Mouse (Mus musculus) heart, embryonic 15.5 days (tissue): Measurements from ENCODE around the gene Tcaf1. TPM values are rescaled to one million over a fixed set of nuclear protein-coding genes. Genes with fewer than 3 reads are reported as not detected.
A peak's percentile ranks its signal among the peaks of the same experiment; 100 is the strongest.

Experiments
- ATAC-seq: fragments of 200-750 bp; cut with Nextera tagmentation; replicated peaks from 2 replicates; pipeline ENCODE4 v1.8.0; 2017; ENCODE audit warnings: low read depth, moderate TSS enrichment; ENCODE audit not compliant: insufficient number of reproducible peaks, insufficient read depth, low FRiP score
- H3K27ac ChIP-seq: fragments of 300-500 bp; sonication (generic); 2 replicates; pipeline ENCODE4 v1.5.1; 2015; ENCODE audit warnings: mild to moderate bottlenecking, inconsistent platforms
- H3K27me3 ChIP-seq: fragments of 300-500 bp; sonication (generic); 2 replicates; pipeline ENCODE4 v1.6.1; 2015; ENCODE audit warnings: inconsistent platforms
- H3K36me3 ChIP-seq: fragments of 300-500 bp; sonication (generic); 2 replicates; pipeline ENCODE4 v1.6.1; 2015; ENCODE audit warnings: mild to moderate bottlenecking, inconsistent platforms
- H3K4me1 ChIP-seq: fragments of 300-500 bp; sonication (generic); replicated peaks from 2 replicates; pipeline ENCODE4 v1.6.1; 2015; ENCODE audit warnings: inconsistent platforms
- H3K4me2 ChIP-seq: fragments of 300-500 bp; sonication (generic); 2 replicates; pipeline ENCODE4 v1.6.1; 2015; ENCODE audit warnings: inconsistent platforms, mild to moderate bottlenecking, moderate library complexity
- H3K4me3 ChIP-seq: fragments of 300-500 bp; sonication (generic); 2 replicates; pipeline ENCODE4 v1.5.1; 2015; ENCODE audit warnings: mild to moderate bottlenecking, inconsistent platforms
- H3K9ac ChIP-seq: fragments of 300-500 bp; sonication (generic); 2 replicates; pipeline ENCODE4 v1.6.1; 2015; ENCODE audit warnings: mild to moderate bottlenecking, inconsistent platforms
- H3K9me3 ChIP-seq: fragments of 300-500 bp; sonication (generic); replicated peaks from 2 replicates; pipeline ENCODE4 v1.6.1; 2016; ENCODE audit warnings: inconsistent platforms
- WGBS: fragments of 180-500 bp; shearing (Covaris S2); methylation state at CpG from one replicate; pipeline ENCODE4 v1.1.7; 2015; ENCODE audit warnings: mixed read lengths; 5-methylcytosine and 5-hydroxymethylcytosine counted together
- polyA plus RNA-seq: library from polyadenylated mRNA; unstranded; fragments of >200 nt; fragmentation: Nextera tagmentation; extraction: Ambion mirVana; gene quantifications from 2 replicates; pipeline ENCODE4 v1.2.1, GENCODE M21; 2015

Tcaf1 gene
- polyA plus RNA-seq, 1 experiment from 2014 or later, result 41.4 TPM

DNA sequence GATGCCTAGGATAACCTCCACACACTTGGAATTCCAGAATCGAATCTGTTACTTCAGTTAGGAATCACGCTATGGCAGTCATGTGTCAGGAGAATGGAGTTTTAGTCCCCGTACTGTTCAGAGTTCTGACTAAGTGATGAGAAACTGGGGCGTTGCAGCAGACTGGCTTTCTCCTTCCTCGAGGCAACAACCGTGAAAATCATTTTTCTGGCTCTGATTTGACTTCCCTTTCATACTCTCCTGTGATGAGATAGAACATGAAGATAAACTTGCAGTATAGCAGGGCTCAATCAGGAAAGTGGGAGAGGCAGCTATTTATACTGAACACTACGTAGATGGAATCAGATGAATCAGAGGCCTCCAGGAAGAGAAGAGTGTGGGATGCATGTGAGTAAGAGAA is 29.8 kb downstream of the Tcaf1 start:
- no peak overlapping the region for H3K4me3 ChIP-seq
- no peak overlapping the region for H3K27ac ChIP-seq
- no peak overlapping the region for H3K4me2 ChIP-seq
- ATAC-seq, result no peak
- peaks cover 40% of the 10 kb centered on the region for H3K36me3 ChIP-seq
- 82% methylated on average over 7 of the region's 7 CpGs for WGBS
- no peaks in the 10 kb centered on the region for H3K4me1 ChIP-seq
- H3K27me3 ChIP-seq, result no peaks in the 10 kb centered on the region
- no peak overlapping the region for H3K9ac ChIP-seq
- no peaks in the 10 kb centered on the region for H3K9me3 ChIP-seq

DNA sequence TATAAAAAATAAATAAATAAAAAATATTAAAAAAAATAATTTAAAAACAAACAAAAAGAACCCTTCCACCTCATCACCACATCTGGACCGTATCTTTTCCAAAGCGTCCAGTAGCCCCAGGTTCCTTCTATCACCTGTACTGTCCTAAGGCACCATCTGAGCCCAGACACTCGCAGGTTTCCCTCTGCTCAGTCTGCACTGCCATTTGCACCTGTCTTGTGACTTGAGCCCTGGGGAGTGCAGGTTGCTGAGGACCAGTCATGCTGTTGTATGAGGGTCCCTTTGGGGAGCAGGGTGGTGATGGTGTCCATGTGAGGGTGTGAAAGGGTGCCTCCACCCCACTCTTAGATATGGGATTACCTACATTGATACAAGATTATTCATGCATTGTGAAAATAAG is 33.9 kb downstream of the Tcaf1 start:
- Histone ChIP-seq H3K4me2 (no peak overlapping the region), H3K36me3 (peaks cover 65% of the 10 kb centered on the region), H3K4me1 (no peaks in the 10 kb centered on the region), H3K27ac (no peak overlapping the region), H3K9me3 (no peaks in the 10 kb centered on the region), H3K9ac (no peak overlapping the region), H3K4me3 (no peak overlapping the region), H3K27me3 (no peaks in the 10 kb centered on the region)
- ATAC-seq, result no peak
- WGBS, result 94% methylated on average over 3 of the region's 3 CpGs

DNA sequence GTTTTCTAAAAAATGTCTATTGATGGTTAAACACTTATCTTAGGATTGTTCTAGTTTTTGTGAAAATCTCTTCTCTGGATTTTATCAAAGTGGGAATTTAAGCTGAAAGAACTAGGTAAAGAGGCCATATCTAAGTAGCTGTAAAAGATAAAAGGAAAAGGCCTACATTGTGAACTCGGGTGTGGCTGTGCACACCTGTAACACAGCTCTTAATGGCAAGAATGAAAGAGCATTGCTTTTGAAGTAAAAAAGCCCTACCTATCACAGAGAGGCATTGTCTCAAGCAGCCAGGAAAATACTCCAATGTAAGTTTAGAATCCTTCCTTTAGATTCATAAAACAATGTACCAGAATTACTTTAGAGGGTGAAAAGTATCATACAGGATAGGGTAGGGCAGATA is 38.1 kb downstream of the Tcaf1 start:
- no peaks in the 10 kb centered on the region for H3K4me1 ChIP-seq
- no peak overlapping the region for H3K27ac ChIP-seq
- peaks cover 54% of the 10 kb centered on the region for H3K36me3 ChIP-seq
- no peak for ATAC-seq
- H3K9me3 ChIP-seq, result no peaks in the 10 kb centered on the region
- 78% methylated on average over 1 of the region's 1 CpGs for WGBS
- no peak overlapping the region for H3K9ac ChIP-seq
- H3K27me3 ChIP-seq, result no peaks in the 10 kb centered on the region
- H3K4me2 ChIP-seq, result no peak overlapping the region
- no peak overlapping the region for H3K4me3 ChIP-seq

GRCm38 (mm10) chr6:42667722-42668121 is 42.2 kb downstream of the Tcaf1 start:
- Histone ChIP-seq H3K27me3 (no peaks in the 10 kb centered on the region), H3K4me3 (no peak overlapping the region), H3K9me3 (no peaks in the 10 kb centered on the region), H3K4me1 (no peaks in the 10 kb centered on the region), H3K36me3 (peaks cover 17% of the 10 kb centered on the region), H3K27ac (no peak overlapping the region), H3K4me2 (no peak overlapping the region), H3K9ac (no peak overlapping the region)
- 94% methylated on average over 2 of the region's 2 CpGs for WGBS
- ATAC-seq, result no peak

DNA sequence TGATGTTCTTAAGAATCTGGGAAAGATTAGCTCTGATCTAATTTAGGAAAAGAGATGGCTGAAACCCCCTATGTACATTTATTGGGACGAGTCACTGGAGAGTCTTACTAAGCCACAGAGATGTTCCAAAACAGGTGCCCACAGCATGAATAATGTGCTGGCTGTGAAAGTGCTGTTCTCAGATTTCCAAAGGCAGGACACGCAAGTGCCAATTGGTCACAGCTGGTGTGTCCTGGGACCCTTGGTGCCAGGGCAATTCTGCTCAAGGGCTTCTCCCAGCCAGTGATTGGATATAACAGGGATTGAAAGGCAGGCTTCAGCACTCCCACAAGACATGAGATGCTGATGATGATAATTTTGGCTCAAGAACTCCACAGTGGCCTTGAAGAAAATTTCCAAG is 48.1 kb downstream of the Tcaf1 start:
- Histone ChIP-seq H3K36me3 (no peaks in the 10 kb centered on the region), H3K4me3 (no peak overlapping the region), H3K27ac (no peak overlapping the region), H3K4me1 (no peaks in the 10 kb centered on the region), H3K9ac (no peak overlapping the region), H3K9me3 (no peaks in the 10 kb centered on the region), H3K27me3 (no peaks in the 10 kb centered on the region), H3K4me2 (no peak overlapping the region)
- ATAC-seq, result no peak
- WGBS, result 51% methylated on average over 2 of the region's 2 CpGs

GRCm38 (mm10) chr6:42644912-42645549 is 64.9 kb downstream of the Tcaf1 start, which contains the start of gene Tcaf2:
TSS of gene Tcaf2 (minus strand) at chr6:42645254.
- Histone ChIP-seq H3K27ac (0 out of 2 replicates have a peak within 1 kb of the TSS, but pooled peaks have one; percentile 17), H3K9ac (peak within 1 kb of the TSS; percentile 9; the same call in 1 of the 2 replicates), H3K36me3 (no peaks in the 10 kb centered on the region), H3K9me3 (no peaks in the 10 kb centered on the region), H3K4me3 (peak within 1 kb of the TSS; percentile 51), H3K27me3 (no peaks in the 10 kb centered on the region), H3K4me1 (peaks cover 2% of the 10 kb centered on the region), H3K4me2 (peak within 1 kb of the TSS; percentile 79)
- peak; percentile 96 for ATAC-seq
- 0% methylated on average over 23 of the region's 23 CpGs for WGBS

- no peak overlapping the region for H3K4me3 ChIP-seq
Observed at GRCm38 (mm10) chr6:42634393-42634792, 75.5 kb downstream of the Tcaf1 start.

GRCm38 (mm10) chr6:42631395-42631794 is 78.5 kb downstream of the Tcaf1 start:
- Histone ChIP-seq H3K27ac (no peak overlapping the region), H3K4me2 (no peak overlapping the region), H3K4me3 (no peak overlapping the region), H3K27me3 (no peaks in the 10 kb centered on the region), H3K9ac (no peak overlapping the region), H3K36me3 (no peaks in the 10 kb centered on the region), H3K9me3 (no peaks in the 10 kb centered on the region), H3K4me1 (no peaks in the 10 kb centered on the region)
- WGBS, result 74% methylated on average over 4 of the region's 4 CpGs
- no peak for ATAC-seq

More at GRCm38 (mm10) chr6:42634393-42634792, 75.5 kb downstream of the Tcaf1 start:
- Histone ChIP-seq H3K27me3 (no peaks in the 10 kb centered on the region), H3K4me1 (no peaks in the 10 kb centered on the region), H3K4me2 (no peak overlapping the region), H3K27ac (no peak overlapping the region), H3K9ac (no peak overlapping the region), H3K9me3 (no peaks in the 10 kb centered on the region), H3K36me3 (no peaks in the 10 kb centered on the region)
- no peak for ATAC-seq
- 70% methylated on average over 5 of the region's 5 CpGs for WGBS

Other genes starting within 250 kb of the Tcaf1 start
- not detected in 2 replicates for gene Olfr458, start 244.9 kb downstream of the Tcaf1 start, polyA plus RNA-seq
- not detected in 2 replicates for gene Olfr457, start 233.8 kb downstream of the Tcaf1 start, polyA plus RNA-seq
- gene Olfr456, start 222.9 kb downstream of the Tcaf1 start, polyA plus RNA-seq, result 0.11 TPM in 1 of 2 replicates, not detected in the other
- gene Olfr455, start 162.5 kb downstream of the Tcaf1 start, polyA plus RNA-seq, result 0.05 TPM in 1 of 2 replicates, not detected in the other
- not detected in 2 replicates for gene Tcaf3, start 112.4 kb downstream of the Tcaf1 start, polyA plus RNA-seq
- 2.2 and 3.9 TPM in 2 replicates for gene Tcaf2, start 64.8 kb downstream of the Tcaf1 start, polyA plus RNA-seq
- not detected in 2 replicates for gene Olfr453, start 29.3 kb upstream of the Tcaf1 start, polyA plus RNA-seq
- not detected in 2 replicates for gene Olfr38, start 46.3 kb upstream of the Tcaf1 start, polyA plus RNA-seq
- not detected in 2 replicates for gene Olfr452, start 75.0 kb upstream of the Tcaf1 start, polyA plus RNA-seq
- not detected in 2 replicates for gene Olfr450, start 101.9 kb upstream of the Tcaf1 start, polyA plus RNA-seq
- gene Olfr449, start 124.3 kb upstream of the Tcaf1 start, polyA plus RNA-seq, result not detected in 2 replicates
- not detected in 2 replicates for gene Olfr448, start 180.4 kb upstream of the Tcaf1 start, polyA plus RNA-seq
- not detected in 2 replicates for gene Olfr447, start 198.8 kb upstream of the Tcaf1 start, polyA plus RNA-seq
- not detected in 2 replicates for gene Olfr446, start 211.3 kb upstream of the Tcaf1 start, polyA plus RNA-seq
- gene Olfr444, start 239.0 kb upstream of the Tcaf1 start, polyA plus RNA-seq, result not detected in 2 replicates